Mouse (Mus musculus) liver, postnatal 0 days (tissue): Measurements from ENCODE around the gene Ogfr. TPM values are rescaled to one million over a fixed set of nuclear protein-coding genes. Genes with fewer than 3 reads are reported as not detected.

Experiments used
- ATAC-seq: fragments of 200-750 bp; cut with Nextera tagmentation; 2 replicates; pipeline ENCODE4 v1.8.0; 2017; ENCODE audit warnings: mild to moderate bottlenecking, moderate library complexity
- DNase-seq: peaks from one replicate; pipeline ENCODE4 v3.0.0-alpha.2; 2016
- H3K27ac ChIP-seq: fragments of 300-500 bp; sonication (generic); 2 replicates; pipeline ENCODE4 v1.5.1; 2014; ENCODE audit warnings: antibody characterized with exemption, moderate library complexity, mild to moderate bottlenecking, low read depth
- H3K27me3 ChIP-seq: fragments of 300-500 bp; sonication (generic); 2 replicates; pipeline ENCODE4 v1.6.1; 2014; ENCODE audit warnings: low read length, control low read depth, mixed read lengths; ENCODE audit not compliant: insufficient read depth
- H3K36me3 ChIP-seq: fragments of 300-500 bp; sonication (generic); replicated peaks from 2 replicates; pipeline ENCODE4 v1.6.1; 2014; ENCODE audit warnings: mild to moderate bottlenecking, control low read depth, low read length, moderate library complexity, mixed read lengths; ENCODE audit not compliant: insufficient read depth
- H3K4me1 ChIP-seq: fragments of 300-500 bp; sonication (generic); 2 replicates; pipeline ENCODE4 v1.6.1; 2014; ENCODE audit warnings: antibody characterized with exemption, mild to moderate bottlenecking, control low read depth; ENCODE audit not compliant: insufficient read depth
- H3K4me2 ChIP-seq: fragments of 300-500 bp; sonication (generic); 2 replicates; pipeline ENCODE4 v1.6.1; 2014; ENCODE audit warnings: low read depth, mild to moderate bottlenecking, low read length, moderate library complexity, mixed read lengths
- H3K4me3 ChIP-seq: fragments of 300-500 bp; sonication (generic); 2 replicates; pipeline ENCODE4 v1.5.1; 2014; ENCODE audit warnings: low read depth, low read length
- H3K9ac ChIP-seq: fragments of 300-500 bp; sonication (generic); replicated peaks from 2 replicates; pipeline ENCODE4 v1.6.1; 2014; ENCODE audit warnings: mild to moderate bottlenecking, moderate library complexity
- H3K9me3 ChIP-seq: fragments of 300-500 bp; sonication (generic); 2 replicates; pipeline ENCODE4 v1.6.1; 2016; ENCODE audit warnings: mild to moderate bottlenecking, control low read depth, low read length, mixed read lengths
- CTCF ChIP-seq: sonication (generic); IDR thresholded peaks from 2 replicates; pipeline ENCODE4 v1.5.1; 2016; ENCODE audit warnings: antibody characterized with exemption, low read depth
- EP300 ChIP-seq: IDR thresholded peaks from 2 replicates; pipeline ENCODE4 v1.6.1; 2016; ENCODE audit warnings: antibody characterized with exemption, low read depth, mild to moderate bottlenecking
- WGBS: fragments of 180-500 bp; shearing (Covaris S2); extraction: QIAGEN DNeasy Blood & Tissue Kit; methylation state at CpG from one replicate; pipeline ENCODE4 v1.1.7; 2014; ENCODE audit not compliant: insufficient replicate concordance; 5-methylcytosine and 5-hydroxymethylcytosine counted together
- polyA plus RNA-seq: library from polyadenylated mRNA; unstranded; fragments of >200 nt; fragmentation: Nextera tagmentation; extraction: Ambion mirVana; gene quantifications from 2 replicates; pipeline ENCODE4 v1.2.1, GENCODE M21; 2015

Gene Ogfr
- polyA plus RNA-seq, 1 experiment from 2014 or later, result 22.7 TPM

GRCm38 (mm10) chr2:180556470-180556869 lies 32.6 kb upstream of the Ogfr start:
- H3K4me2 ChIP-seq, result no peak overlapping the region
- 37% methylated on average over 3 of the region's 3 CpGs for WGBS

GRCm38 (mm10) chr2:180560245-180560644 lies 28.8 kb upstream of the Ogfr start:
- Histone ChIP-seq H3K4me1 (no peaks in the 10 kb centered on the region), H3K27me3 (no peaks in the 10 kb centered on the region), H3K27ac (no peak overlapping the region), H3K9ac (no peak overlapping the region), H3K4me2 (no peak overlapping the region), H3K9me3 (no peaks in the 10 kb centered on the region), H3K36me3 (no peaks in the 10 kb centered on the region), H3K4me3 (no peak overlapping the region)
- WGBS, result 50% methylated on average over 5 of the region's 5 CpGs
- TF ChIP-seq CTCF (peak; percentile 67), EP300 (no peak)
- DNase-seq, result peak; percentile 40
- ATAC-seq, result no peak

More at GRCm38 (mm10) chr2:180556470-180556869, 32.6 kb upstream of the Ogfr start:
- Histone ChIP-seq H3K27me3 (no peaks in the 10 kb centered on the region), H3K9me3 (no peaks in the 10 kb centered on the region), H3K4me1 (no peaks in the 10 kb centered on the region), H3K9ac (no peak overlapping the region), H3K27ac (no peak overlapping the region), H3K36me3 (no peaks in the 10 kb centered on the region), H3K4me3 (no peak overlapping the region)
- DNase-seq (no peak), ATAC-seq (no peak)
- TF ChIP-seq CTCF, result no peak
- TF ChIP-seq EP300, result no peak

- Histone ChIP-seq H3K27ac (no peak overlapping the region), H3K9me3 (no peaks in the 10 kb centered on the region), H3K27me3 (0 out of 2 replicates have a peak, but pooled peaks cover 2% of the 10 kb centered on the region), H3K4me3 (no peak overlapping the region), H3K9ac (no peak overlapping the region), H3K36me3 (no peaks in the 10 kb centered on the region), H3K4me1 (no peaks in the 10 kb centered on the region), H3K4me2 (no peak overlapping the region)
- no peak for ATAC-seq
- 34% methylated on average over 5 of the region's 5 CpGs for WGBS
- DNase-seq, result no peak
- no peak for TF ChIP-seq CTCF
- TF ChIP-seq EP300, result no peak
These were observed 26.9 kb upstream of the Ogfr start for GRCm38 (mm10) chr2:180562146-180562545.

- Histone ChIP-seq H3K4me3 (no peak overlapping the region), H3K27me3 (0 out of 2 replicates have a peak, but pooled peaks cover 4% of the 10 kb centered on the region), H3K9ac (no peak overlapping the region), H3K4me2 (no peak overlapping the region), H3K4me1 (no peaks in the 10 kb centered on the region), H3K9me3 (no peaks in the 10 kb centered on the region), H3K36me3 (no peaks in the 10 kb centered on the region), H3K27ac (no peak overlapping the region)
- ATAC-seq (no peak), DNase-seq (no peak)
- TF ChIP-seq CTCF (no peak), EP300 (no peak)
- WGBS, result 66% methylated on average over 6 of the region's 6 CpGs
These were observed 25.7 kb upstream of the Ogfr start for GRCm38 (mm10) chr2:180563296-180563695.

GRCm38 (mm10) chr2:180563841-180564240 lies 25.2 kb upstream of the Ogfr start:
- Histone ChIP-seq H3K4me1 (no peaks in the 10 kb centered on the region), H3K27ac (no peak overlapping the region), H3K4me2 (no peak overlapping the region), H3K27me3 (0 out of 2 replicates have a peak, but pooled peaks cover 4% of the 10 kb centered on the region), H3K9me3 (no peaks in the 10 kb centered on the region), H3K4me3 (no peak overlapping the region), H3K36me3 (no peaks in the 10 kb centered on the region), H3K9ac (no peak overlapping the region)
- DNase-seq (no peak), ATAC-seq (no peak)
- TF ChIP-seq CTCF, result no peak
- TF ChIP-seq EP300, result no peak
- 43% methylated on average over 5 of the region's 5 CpGs for WGBS

GRCm38 (mm10) chr2:180566240-180566913 lies 22.7 kb upstream of the Ogfr start:
- 34% methylated on average over 13 of the region's 13 CpGs for WGBS
- H3K27me3 ChIP-seq, result 0 out of 2 replicates have a peak, but pooled peaks cover 6% of the 10 kb centered on the region

More at GRCm38 (mm10) chr2:180566240-180566913, 22.7 kb upstream of the Ogfr start:
- Histone ChIP-seq H3K9me3 (no peaks in the 10 kb centered on the region), H3K27ac (no peak overlapping the region), H3K36me3 (no peaks in the 10 kb centered on the region), H3K4me3 (no peak overlapping the region), H3K4me2 (no peak overlapping the region), H3K9ac (no peak overlapping the region), H3K4me1 (no peaks in the 10 kb centered on the region)
- TF ChIP-seq CTCF (peak; percentile 92), EP300 (no peak)
- no peak for ATAC-seq
- peak; percentile 84 for DNase-seq
